Mouse (Mus musculus): ENCODE results near the gene Adcy1. TPM values are rescaled to one million over a fixed set of nuclear protein-coding genes. Genes with fewer than 3 reads are reported as not detected.

The Adcy1 gene
- polyA plus RNA-seq, 1 experiment = not detected

GRCm38 (mm10) chr11:7198481-7199256 lies 135.4 kb downstream of the Adcy1 start:
- Histone ChIP-seq H3K4me3 (replicated peaks) (no peak overlapping the region), H3K36me3 (replicated peaks; ENCODE audit: low read length) (no peaks in the 10 kb centered on the region), H3K27me3 (replicated peaks) (no peaks in the 10 kb centered on the region), H3K4me1 (no peaks in the 10 kb centered on the region), H3K9me3 (peaks cover 14% of the 10 kb centered on the region)
- TF ChIP-seq FLI1 (IDR thresholded peaks at IDR 0.05; ENCODE audit: low read length) (no peak), GATA1 (IDR thresholded peaks at IDR 0.05; ENCODE audit: borderline replicate concordance, low read length) (no peak)

GRCm38 (mm10) chr11:7199736-7200392 lies 136.6 kb downstream of the Adcy1 start:
- 0 out of 2 replicates have a peak, but pooled peaks cover 5% of the 10 kb centered on the region for H3K9me3 ChIP-seq
- no peaks in the 10 kb centered on the region for H3K4me1 ChIP-seq
- H3K4me3 ChIP-seq (replicated peaks) = no peak overlapping the region
- H3K36me3 ChIP-seq (replicated peaks; ENCODE audit: low read length) = no peaks in the 10 kb centered on the region
- TF ChIP-seq FLI1 (IDR thresholded peaks at IDR 0.05; ENCODE audit: low read length) = no peak
- no peak for TF ChIP-seq GATA1 (IDR thresholded peaks at IDR 0.05; ENCODE audit: borderline replicate concordance, low read length)
- H3K27me3 ChIP-seq (replicated peaks) = no peaks in the 10 kb centered on the region

DNA sequence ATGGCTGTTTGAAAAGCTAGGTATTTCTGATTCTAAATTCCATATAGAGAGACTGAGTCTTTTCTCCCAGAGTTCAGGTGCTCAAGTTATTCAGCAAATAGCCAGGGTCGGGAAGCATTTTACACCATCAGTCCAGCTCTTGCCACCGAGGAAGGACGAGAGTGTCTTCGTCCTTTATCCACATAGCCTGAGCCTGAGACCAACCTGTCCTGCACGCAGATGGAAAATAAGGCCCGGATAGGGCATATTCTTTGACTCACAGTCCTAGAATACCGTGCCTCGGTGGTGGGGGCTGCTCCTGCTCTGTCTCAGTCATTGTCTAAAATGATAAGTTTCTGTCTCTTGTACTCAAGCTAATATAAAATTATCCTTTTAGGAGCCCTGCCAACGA lies 137.1 kb downstream of the Adcy1 start:
- no peaks in the 10 kb centered on the region for H3K36me3 ChIP-seq (replicated peaks; ENCODE audit: low read length)
- H3K4me3 ChIP-seq (replicated peaks) = no peak overlapping the region
- 0 out of 2 replicates have a peak, but pooled peaks cover 5% of the 10 kb centered on the region for H3K9me3 ChIP-seq
- no peaks in the 10 kb centered on the region for H3K4me1 ChIP-seq
- H3K27me3 ChIP-seq (replicated peaks) = no peaks in the 10 kb centered on the region
- no peak for TF ChIP-seq FLI1 (IDR thresholded peaks at IDR 0.05; ENCODE audit: low read length)

- TF ChIP-seq FLI1 (IDR thresholded peaks at IDR 0.05; ENCODE audit: low read length) = no peak
- no peak for TF ChIP-seq GATA1 (IDR thresholded peaks at IDR 0.05; ENCODE audit: borderline replicate concordance, low read length)
- Histone ChIP-seq H3K4me3 (replicated peaks) (no peak overlapping the region), H3K36me3 (replicated peaks; ENCODE audit: low read length) (no peaks in the 10 kb centered on the region), H3K4me1 (no peaks in the 10 kb centered on the region), H3K9me3 (0 out of 2 replicates have a peak, but pooled peaks cover 3% of the 10 kb centered on the region), H3K27me3 (replicated peaks) (no peaks in the 10 kb centered on the region)
Measured at GRCm38 (mm10) chr11:7202206-7202605, 138.9 kb downstream of the Adcy1 start.

GRCm38 (mm10) chr11:7203846-7204245 lies 140.6 kb downstream of the Adcy1 start:
- H3K4me3 ChIP-seq (replicated peaks) = no peak overlapping the region
- H3K36me3 ChIP-seq (replicated peaks; ENCODE audit: low read length) = no peaks in the 10 kb centered on the region
- no peak for TF ChIP-seq FLI1 (IDR thresholded peaks at IDR 0.05; ENCODE audit: low read length)
- no peak for TF ChIP-seq GATA1 (IDR thresholded peaks at IDR 0.05; ENCODE audit: borderline replicate concordance, low read length)
- no peaks in the 10 kb centered on the region for H3K9me3 ChIP-seq
- H3K4me1 ChIP-seq = no peaks in the 10 kb centered on the region
- H3K27me3 ChIP-seq (replicated peaks) = no peaks in the 10 kb centered on the region

- Histone ChIP-seq H3K9me3 (no peaks in the 10 kb centered on the region), H3K36me3 (replicated peaks; ENCODE audit: low read length) (no peaks in the 10 kb centered on the region), H3K27me3 (replicated peaks) (peaks cover 40% of the 10 kb centered on the region), H3K4me1 (peaks cover 8% of the 10 kb centered on the region; the same call in 1 of the 2 replicates), H3K4me3 (replicated peaks) (no peak overlapping the region)
- TF ChIP-seq GATA1 (IDR thresholded peaks at IDR 0.05; ENCODE audit: borderline replicate concordance, low read length) = no peak
- TF ChIP-seq FLI1 (IDR thresholded peaks at IDR 0.05; ENCODE audit: low read length) = no peak
Measured at GRCm38 (mm10) chr11:7210343-7210742, 147.1 kb downstream of the Adcy1 start.

- no peak for TF ChIP-seq GATA1 (IDR thresholded peaks at IDR 0.05; ENCODE audit: borderline replicate concordance, low read length)
- TF ChIP-seq FLI1 (IDR thresholded peaks at IDR 0.05; ENCODE audit: low read length) = no peak
Measured at GRCm38 (mm10) chr11:7211211-7211610, 147.9 kb downstream of the Adcy1 start.

DNA sequence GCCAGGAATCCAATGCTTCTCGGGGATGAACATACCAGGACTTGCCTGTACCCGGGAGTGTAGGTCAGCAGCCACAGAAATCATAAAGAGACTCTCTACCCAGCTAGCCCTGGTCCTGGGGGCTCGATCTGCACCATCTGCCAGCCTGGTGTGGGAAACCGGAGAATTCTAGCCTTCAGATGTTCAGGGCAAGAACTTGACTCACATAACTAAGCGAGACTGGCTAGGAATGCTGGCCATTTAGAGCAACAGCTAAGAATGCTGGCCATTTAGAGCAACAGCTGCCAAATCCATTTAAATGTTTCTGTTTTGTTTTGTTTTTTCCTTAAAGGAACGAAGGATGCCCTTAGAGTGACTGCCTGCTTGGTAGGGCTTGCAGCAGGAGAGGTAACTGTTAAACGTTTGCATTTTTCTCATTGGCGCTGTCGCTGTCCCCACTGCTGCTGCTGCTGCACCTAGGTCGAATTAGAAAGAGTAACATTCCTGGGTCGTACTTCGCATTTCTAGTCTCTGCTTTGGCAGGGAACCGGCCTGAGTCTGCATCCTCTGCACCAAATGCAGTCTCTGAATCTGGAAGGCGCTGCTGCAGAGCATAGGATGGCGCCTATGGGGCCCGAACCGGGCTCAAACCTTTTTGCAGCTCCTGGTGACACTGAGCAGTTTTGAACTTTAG lies 149.0 kb downstream of the Adcy1 start:
- Histone ChIP-seq H3K4me3 (replicated peaks) (no peak overlapping the region), H3K27me3 (replicated peaks) (peaks cover 43% of the 10 kb centered on the region), H3K4me1 (peaks cover 8% of the 10 kb centered on the region; the same call in 1 of the 2 replicates), H3K36me3 (replicated peaks; ENCODE audit: low read length) (no peaks in the 10 kb centered on the region), H3K9me3 (no peaks in the 10 kb centered on the region)
- TF ChIP-seq FLI1 (IDR thresholded peaks at IDR 0.05; ENCODE audit: low read length) (no peak), GATA1 (IDR thresholded peaks at IDR 0.05; ENCODE audit: borderline replicate concordance, low read length) (no peak)

More at GRCm38 (mm10) chr11:7211211-7211610, 147.9 kb downstream of the Adcy1 start:
- no peaks in the 10 kb centered on the region for H3K36me3 ChIP-seq (replicated peaks; ENCODE audit: low read length)
- no peak overlapping the region for H3K4me3 ChIP-seq (replicated peaks)
- peaks cover 42% of the 10 kb centered on the region for H3K27me3 ChIP-seq (replicated peaks)
- H3K9me3 ChIP-seq = no peaks in the 10 kb centered on the region
- H3K4me1 ChIP-seq = peaks cover 8% of the 10 kb centered on the region; the same call in 1 of the 2 replicates

GRCm38 (mm10) chr11:7213161-7213500 lies 149.8 kb downstream of the Adcy1 start:
- H3K4me3 ChIP-seq (replicated peaks) = no peak overlapping the region
- TF ChIP-seq GATA1 (IDR thresholded peaks at IDR 0.05; ENCODE audit: borderline replicate concordance, low read length) (no peak), FLI1 (IDR thresholded peaks at IDR 0.05; ENCODE audit: low read length) (no peak)
- H3K9me3 ChIP-seq = no peaks in the 10 kb centered on the region
- H3K4me1 ChIP-seq = peaks cover 8% of the 10 kb centered on the region; the same call in 1 of the 2 replicates
- H3K36me3 ChIP-seq (replicated peaks; ENCODE audit: low read length) = no peaks in the 10 kb centered on the region
- H3K27me3 ChIP-seq (replicated peaks) = peaks cover 43% of the 10 kb centered on the region

Data from megakaryocyte, embryonic 14.5 days (primary cell).